Mouse (Mus musculus) brain, embryonic 14.5 days (tissue): ENCODE results near the gene Gm5269.

Experiments
- CTCF ChIP-seq: fragments of 200-500 bp; IDR thresholded peaks from 2 replicates; pipeline ENCODE4 v1.5.1; 2012; ENCODE audit warnings: inconsistent platforms, mild to moderate bottlenecking, moderate library complexity, borderline replicate concordance; ENCODE audit not compliant: insufficient read depth, insufficient read length; ENCODE audit errors: extremely low read depth
- POLR2A ChIP-seq: fragments of 200-500 bp; IDR thresholded peaks from 2 replicates; pipeline ENCODE4 v1.6.1; 2012; ENCODE audit warnings: mild to moderate bottlenecking, inconsistent platforms, borderline replicate concordance; ENCODE audit not compliant: poor library complexity, insufficient read depth, insufficient read length, severe bottlenecking; ENCODE audit errors: extremely low read depth

DNA sequence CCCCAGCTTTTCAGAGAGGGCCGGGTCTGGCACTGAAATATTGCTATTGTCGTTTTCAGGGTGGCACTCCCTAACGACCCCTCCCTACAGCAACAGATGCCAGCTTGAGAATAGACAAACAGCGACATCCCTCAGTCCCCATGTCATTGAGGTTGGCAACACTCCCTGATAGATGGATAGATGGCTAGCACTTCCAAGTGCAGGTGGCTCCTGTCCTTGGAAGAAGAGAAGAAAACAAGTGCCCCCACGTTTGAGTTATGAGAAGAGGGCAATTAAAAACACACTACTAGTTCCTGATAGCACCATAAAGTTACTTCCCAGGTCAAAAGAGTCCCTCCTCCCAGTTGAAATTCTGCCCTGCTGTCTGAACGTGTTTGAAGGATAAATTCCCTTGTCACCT lies 8.0 kb downstream of the Gm5269 start:
- TF ChIP-seq POLR2A (no peak), CTCF (no peak)
